Mouse (Mus musculus) heart, embryonic 10.5 days (tissue): ENCODE measurements at regions not wholly inside any gene's neighbourhood (a gene's known extent, or its start where the extent isn't known, plus 50 kb on each side); places are given as distances from the start of the nearest gene placed in this dataset.

Source experiments
- DNase-seq: peaks from one replicate; pipeline ENCODE4 v3.0.0-alpha.2; 2017; ENCODE audit warnings: low spot score
- H3K27ac ChIP-seq: fragments of 300-500 bp; sonication (generic); 2 replicates; pipeline ENCODE4 v1.5.1; 2016; ENCODE audit warnings: mild to moderate bottlenecking
- H3K27me3 ChIP-seq: fragments of 300-500 bp; sonication (generic); 2 replicates; pipeline ENCODE4 v1.6.1; 2016; ENCODE audit warnings: mild to moderate bottlenecking; ENCODE audit not compliant: poor library complexity, insufficient read depth, severe bottlenecking
- H3K36me3 ChIP-seq: fragments of 300-500 bp; sonication (generic); 2 replicates; pipeline ENCODE4 v1.6.1; 2016; ENCODE audit warnings: mild to moderate bottlenecking, moderate library complexity
- H3K4me1 ChIP-seq: fragments of 300-500 bp; sonication (generic); 2 replicates; pipeline ENCODE4 v1.6.1; 2016; ENCODE audit warnings: mild to moderate bottlenecking
- H3K4me3 ChIP-seq: fragments of 300-500 bp; sonication (generic); 2 replicates; pipeline ENCODE4 v1.5.1; 2016; ENCODE audit warnings: mild to moderate bottlenecking, moderate library complexity
- H3K9me3 ChIP-seq: fragments of 300-500 bp; sonication (generic); 2 replicates; pipeline ENCODE4 v1.6.1; 2016; ENCODE audit warnings: mild to moderate bottlenecking, moderate library complexity
- WGBS: fragments of 180-500 bp; shearing (Covaris S2); methylation state at CpG from one replicate; pipeline ENCODE4 v1.1.7; 2016; 5-methylcytosine and 5-hydroxymethylcytosine counted together

- Histone ChIP-seq H3K27ac (no peak overlapping the region), H3K4me1 (peaks cover 26% of the 10 kb centered on the region), H3K4me3 (no peak overlapping the region), H3K36me3 (no peaks in the 10 kb centered on the region), H3K9me3 (no peaks in the 10 kb centered on the region), H3K27me3 (no peaks in the 10 kb centered on the region)
- DNase-seq: no peak
- 83% methylated on average over 2 of the region's 2 CpGs for WGBS
Observed at GRCm38 (mm10) chr8:34756916-34757315, 645.4 kb upstream of the Gm10131 start.

- WGBS: 83% methylated on average over 4 of the region's 4 CpGs
- Histone ChIP-seq H3K4me1 (peaks cover 23% of the 10 kb centered on the region), H3K36me3 (no peaks in the 10 kb centered on the region), H3K9me3 (no peaks in the 10 kb centered on the region), H3K27me3 (no peaks in the 10 kb centered on the region), H3K27ac (no peak overlapping the region), H3K4me3 (no peak overlapping the region)
- no peak for DNase-seq
Observed at GRCm38 (mm10) chr8:34756171-34756570, 644.6 kb upstream of the Gm10131 start.

GRCm38 (mm10) chr8:34755480-34755879, 643.9 kb upstream of the Gm10131 start:
- H3K9me3 ChIP-seq: no peaks in the 10 kb centered on the region
- H3K4me1 ChIP-seq: peaks cover 21% of the 10 kb centered on the region
- H3K27ac ChIP-seq: no peak overlapping the region
- no peak for DNase-seq
- no peak overlapping the region for H3K4me3 ChIP-seq
- WGBS: 78% methylated on average over 4 of the region's 4 CpGs
- H3K27me3 ChIP-seq: no peaks in the 10 kb centered on the region
- H3K36me3 ChIP-seq: no peaks in the 10 kb centered on the region

GRCm38 (mm10) chr8:34753046-34753445, 641.5 kb upstream of the Gm10131 start:
- DNase-seq: peak; percentile 85
- Histone ChIP-seq H3K36me3 (no peaks in the 10 kb centered on the region), H3K27ac (peak overlapping the region; percentile 42), H3K27me3 (no peaks in the 10 kb centered on the region), H3K4me1 (peaks cover 21% of the 10 kb centered on the region), H3K4me3 (peak overlapping the region; percentile 18), H3K9me3 (no peaks in the 10 kb centered on the region)
- WGBS: 13% methylated on average over 10 of the region's 10 CpGs

DNA sequence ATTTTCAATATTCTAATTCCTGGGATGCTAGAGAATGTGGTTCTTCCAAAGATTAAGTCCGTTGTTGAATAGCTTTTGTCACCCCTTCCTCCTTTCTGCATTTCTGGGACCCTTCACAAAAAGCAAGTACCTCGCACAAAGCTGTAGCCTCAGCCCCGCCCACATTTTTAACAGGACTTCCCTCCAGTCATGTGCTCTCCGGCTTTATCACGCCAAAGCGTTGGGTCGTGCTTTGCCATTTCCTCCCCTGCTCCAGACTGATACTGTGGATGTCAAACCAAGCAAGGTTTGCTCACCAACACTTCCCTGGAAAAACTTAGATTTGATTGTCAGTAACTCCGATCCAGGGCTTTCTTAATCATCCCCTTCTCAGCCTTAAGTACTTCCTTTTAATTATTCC, 637.0 kb upstream of the Gm10131 start:
- Histone ChIP-seq H3K4me3 (no peak overlapping the region), H3K36me3 (no peaks in the 10 kb centered on the region), H3K27ac (no peak overlapping the region), H3K27me3 (no peaks in the 10 kb centered on the region), H3K9me3 (no peaks in the 10 kb centered on the region), H3K4me1 (peaks cover 15% of the 10 kb centered on the region)
- 45% methylated on average over 8 of the region's 8 CpGs for WGBS
- peak; percentile 67 for DNase-seq

DNA sequence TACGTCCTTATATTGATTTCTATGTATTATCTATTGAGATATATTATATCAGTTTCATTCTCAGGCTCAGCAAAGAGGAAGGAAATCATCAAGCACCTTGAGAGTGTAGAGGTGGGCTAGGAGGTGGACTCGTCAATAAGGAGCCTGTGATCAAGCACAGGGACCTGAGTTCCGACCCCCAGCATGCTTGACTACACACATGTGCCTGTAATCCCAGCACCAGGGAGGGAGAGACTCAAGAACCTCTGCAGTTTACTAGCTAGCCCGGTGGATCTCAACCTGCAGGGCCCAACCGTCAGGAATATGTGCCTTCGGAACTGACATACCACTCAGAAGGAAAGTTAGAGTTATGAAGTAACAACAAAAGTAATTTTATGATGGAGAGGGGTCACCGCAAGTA, 634.2 kb upstream of the Gm10131 start:
- H3K27ac ChIP-seq: no peak overlapping the region
- H3K4me1 ChIP-seq: no peaks in the 10 kb centered on the region
- 88% methylated on average over 7 of the region's 7 CpGs for WGBS
- no peaks in the 10 kb centered on the region for H3K36me3 ChIP-seq
- no peak overlapping the region for H3K4me3 ChIP-seq
- DNase-seq: peak; percentile 61
- H3K9me3 ChIP-seq: no peaks in the 10 kb centered on the region
- no peaks in the 10 kb centered on the region for H3K27me3 ChIP-seq

DNA sequence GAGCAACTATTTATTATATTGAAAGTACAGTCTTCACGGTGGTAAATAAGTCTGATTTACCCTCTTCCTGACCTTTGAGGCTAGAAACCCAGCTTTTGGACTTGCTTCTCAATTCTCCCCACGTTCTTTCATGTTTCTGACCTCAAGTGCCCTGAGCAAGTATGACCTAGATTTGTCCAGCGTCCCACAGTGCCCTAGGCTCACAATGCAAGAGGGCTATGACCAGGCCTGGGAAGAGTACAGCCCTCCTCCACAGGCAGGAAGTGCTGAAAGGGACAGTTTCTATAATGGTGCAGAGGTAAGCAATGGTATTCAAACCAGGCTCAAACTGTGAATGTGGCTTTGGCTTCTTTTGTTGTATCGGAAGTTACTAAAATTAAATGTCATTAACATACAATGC, 633.1 kb upstream of the Gm10131 start:
- Histone ChIP-seq H3K27me3 (no peaks in the 10 kb centered on the region), H3K27ac (no peak overlapping the region), H3K9me3 (no peaks in the 10 kb centered on the region), H3K4me3 (no peak overlapping the region), H3K36me3 (no peaks in the 10 kb centered on the region), H3K4me1 (no peaks in the 10 kb centered on the region)
- DNase-seq: peak; percentile 66
- WGBS: 64% methylated on average over 4 of the region's 4 CpGs

GRCm38 (mm10) chr8:34744179-34744578, 632.6 kb upstream of the Gm10131 start:
- no peaks in the 10 kb centered on the region for H3K27me3 ChIP-seq
- H3K36me3 ChIP-seq: no peaks in the 10 kb centered on the region
- no peak overlapping the region for H3K27ac ChIP-seq
- DNase-seq: no peak
- no peaks in the 10 kb centered on the region for H3K9me3 ChIP-seq
- no peak overlapping the region for H3K4me3 ChIP-seq
- H3K4me1 ChIP-seq: no peaks in the 10 kb centered on the region

DNA sequence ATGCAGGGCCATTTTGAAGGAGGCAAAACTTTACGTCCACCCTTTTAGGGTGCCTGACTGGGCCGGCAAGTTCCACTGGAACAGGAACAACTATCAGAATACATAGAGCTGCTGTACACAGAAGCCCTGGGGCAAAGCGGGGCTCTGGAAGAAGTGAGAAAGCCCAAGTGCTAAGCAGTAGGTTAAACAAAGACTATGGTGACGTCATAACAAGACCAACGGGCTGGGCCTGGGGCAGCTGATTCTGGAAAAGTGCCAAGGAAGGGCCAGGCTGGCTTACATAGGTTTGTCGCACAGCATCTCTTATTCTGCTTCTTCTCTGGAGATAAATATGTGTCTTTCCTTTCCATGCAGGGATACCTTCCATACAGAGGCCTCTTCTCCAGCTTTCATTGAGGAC, 631.6 kb upstream of the Gm10131 start:
- Histone ChIP-seq H3K9me3 (no peaks in the 10 kb centered on the region), H3K4me1 (no peaks in the 10 kb centered on the region), H3K4me3 (no peak overlapping the region), H3K27ac (no peak overlapping the region), H3K27me3 (no peaks in the 10 kb centered on the region), H3K36me3 (no peaks in the 10 kb centered on the region)
- 66% methylated on average over 6 of the region's 6 CpGs for WGBS
- peak; percentile 43 for DNase-seq

DNA sequence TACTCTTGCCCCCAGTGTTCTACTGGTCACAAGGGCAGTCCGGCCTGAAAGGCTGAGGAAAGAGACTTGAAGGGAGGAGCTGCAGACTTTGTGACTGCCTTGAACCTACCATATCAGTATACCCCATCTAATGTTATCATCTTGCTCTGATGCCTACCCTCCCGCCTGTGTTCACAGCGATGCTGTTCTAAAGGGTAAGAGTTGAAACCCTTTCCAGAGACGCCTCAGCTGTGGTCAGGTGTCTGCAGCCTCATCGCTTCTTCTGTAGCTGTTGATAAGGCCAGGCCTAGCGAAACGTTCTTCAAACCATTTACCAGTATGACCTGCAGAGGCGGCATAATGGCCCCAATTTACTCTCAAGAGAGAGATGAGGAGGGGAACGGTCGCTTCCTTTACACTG, 629.3 kb upstream of the Gm10131 start:
- WGBS: 70% methylated on average over 10 of the region's 10 CpGs
- no peaks in the 10 kb centered on the region for H3K4me1 ChIP-seq

DNA sequence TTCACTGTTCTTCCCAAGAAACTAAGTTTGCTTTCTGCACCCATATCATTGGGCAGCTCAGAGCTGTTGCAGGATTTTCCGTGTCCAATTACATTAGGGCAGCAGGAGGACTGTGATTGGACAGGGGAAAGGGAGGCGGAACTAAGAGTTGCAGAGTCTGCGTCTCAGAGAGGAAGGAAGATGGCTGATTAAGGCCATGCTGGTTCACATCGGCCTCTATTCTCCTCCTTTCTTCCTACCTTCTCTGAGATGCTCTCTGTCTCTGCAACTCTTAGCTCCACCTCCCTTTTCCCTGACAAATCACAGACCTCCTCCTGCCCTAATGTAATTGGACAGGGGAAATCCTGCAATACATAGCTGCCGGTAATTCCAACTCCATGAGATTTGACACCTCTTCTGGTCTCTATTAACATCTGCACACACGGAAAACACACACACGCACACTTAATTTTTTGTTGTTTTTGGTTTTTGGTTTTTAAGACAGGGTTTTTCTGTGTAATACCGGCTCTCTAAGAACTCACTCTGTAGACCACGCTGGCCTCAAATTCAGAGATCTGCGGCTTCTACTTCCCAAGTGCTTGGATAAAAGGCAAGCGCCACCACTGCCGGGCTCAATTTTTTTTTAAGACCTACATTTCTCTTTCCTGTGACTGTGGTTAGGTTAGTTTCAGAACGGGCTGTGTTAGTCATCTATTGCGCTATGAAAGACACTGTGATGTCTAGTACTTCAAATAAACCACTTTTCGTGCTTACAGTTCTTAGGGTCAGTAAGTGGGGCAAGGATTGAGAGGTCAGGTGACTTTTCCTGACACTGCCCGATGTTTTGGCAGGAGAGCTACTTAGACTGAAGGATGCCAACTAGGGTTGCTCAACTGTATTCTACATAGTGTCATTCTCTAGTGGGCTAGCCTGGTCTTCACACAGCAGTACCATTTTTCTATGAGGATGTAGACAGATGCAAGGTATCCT, 628.6 kb upstream of the Gm10131 start:
- Histone ChIP-seq H3K27ac (no peak overlapping the region), H3K36me3 (no peaks in the 10 kb centered on the region), H3K9me3 (no peaks in the 10 kb centered on the region), H3K4me1 (no peaks in the 10 kb centered on the region), H3K27me3 (no peaks in the 10 kb centered on the region), H3K4me3 (no peak overlapping the region)
- no peak for DNase-seq
- 89% methylated on average over 16 of the region's 16 CpGs for WGBS

More for the DNA sequence above, 629.3 kb upstream of the Gm10131 start:
- Histone ChIP-seq H3K36me3 (no peaks in the 10 kb centered on the region), H3K9me3 (no peaks in the 10 kb centered on the region), H3K4me3 (no peak overlapping the region), H3K27ac (no peak overlapping the region), H3K27me3 (no peaks in the 10 kb centered on the region)
- peak; percentile 53 for DNase-seq

DNA sequence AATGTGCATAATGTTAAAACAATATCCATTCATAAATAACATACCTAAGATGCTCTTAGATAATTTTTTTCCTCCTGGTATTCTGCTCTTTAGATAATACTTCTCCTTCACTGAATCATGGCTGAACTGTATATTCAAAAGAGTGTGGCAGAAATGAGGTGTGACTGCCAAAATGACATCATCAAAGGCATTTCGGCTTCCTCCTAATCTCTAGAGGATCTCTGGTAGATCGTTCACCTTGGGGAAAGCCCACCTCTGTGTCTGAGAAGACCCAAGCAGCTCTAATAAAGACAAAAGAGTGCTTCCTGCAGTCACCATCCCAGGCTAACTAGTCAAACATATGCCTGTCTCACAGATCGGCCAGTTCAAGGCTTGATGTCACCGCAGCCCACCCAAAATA, 624.7 kb upstream of the Gm10131 start:
- WGBS: 81% methylated on average over 4 of the region's 4 CpGs
- Histone ChIP-seq H3K4me1 (peaks cover 10% of the 10 kb centered on the region; the same call in 1 of the 2 replicates), H3K4me3 (no peak overlapping the region), H3K36me3 (no peaks in the 10 kb centered on the region), H3K9me3 (no peaks in the 10 kb centered on the region), H3K27me3 (peaks cover 6% of the 10 kb centered on the region; the same call in 1 of the 2 replicates), H3K27ac (no peak overlapping the region)
- DNase-seq: peak; percentile 36

DNA sequence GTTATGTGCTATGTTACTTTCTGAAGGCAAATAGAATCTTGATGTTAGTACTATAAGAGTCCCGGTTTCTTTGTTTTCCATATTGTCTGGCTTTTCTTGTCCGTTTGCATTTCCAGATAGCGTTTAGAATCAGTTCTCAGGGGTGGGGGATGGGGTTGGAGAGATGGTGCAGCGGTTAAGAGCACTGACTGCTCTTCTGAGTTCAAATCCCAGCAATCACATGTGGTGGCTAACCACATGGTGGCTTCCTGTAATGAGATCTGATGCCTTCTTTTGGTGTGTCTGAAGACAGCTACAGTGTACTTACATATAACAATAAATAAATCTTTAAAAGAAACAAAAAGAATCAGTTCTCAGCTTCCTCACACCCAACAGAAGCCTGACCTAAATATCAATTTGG, 623.5 kb upstream of the Gm10131 start:
- WGBS: 81% methylated on average over 4 of the region's 4 CpGs
- no peak for DNase-seq
- Histone ChIP-seq H3K4me1 (peaks cover 10% of the 10 kb centered on the region; the same call in 1 of the 2 replicates), H3K36me3 (no peaks in the 10 kb centered on the region), H3K27me3 (peaks cover 6% of the 10 kb centered on the region; the same call in 1 of the 2 replicates), H3K4me3 (no peak overlapping the region), H3K9me3 (no peaks in the 10 kb centered on the region), H3K27ac (no peak overlapping the region)
